Mouse (Mus musculus): ENCODE results near the gene Eif4e1b.

DNA sequence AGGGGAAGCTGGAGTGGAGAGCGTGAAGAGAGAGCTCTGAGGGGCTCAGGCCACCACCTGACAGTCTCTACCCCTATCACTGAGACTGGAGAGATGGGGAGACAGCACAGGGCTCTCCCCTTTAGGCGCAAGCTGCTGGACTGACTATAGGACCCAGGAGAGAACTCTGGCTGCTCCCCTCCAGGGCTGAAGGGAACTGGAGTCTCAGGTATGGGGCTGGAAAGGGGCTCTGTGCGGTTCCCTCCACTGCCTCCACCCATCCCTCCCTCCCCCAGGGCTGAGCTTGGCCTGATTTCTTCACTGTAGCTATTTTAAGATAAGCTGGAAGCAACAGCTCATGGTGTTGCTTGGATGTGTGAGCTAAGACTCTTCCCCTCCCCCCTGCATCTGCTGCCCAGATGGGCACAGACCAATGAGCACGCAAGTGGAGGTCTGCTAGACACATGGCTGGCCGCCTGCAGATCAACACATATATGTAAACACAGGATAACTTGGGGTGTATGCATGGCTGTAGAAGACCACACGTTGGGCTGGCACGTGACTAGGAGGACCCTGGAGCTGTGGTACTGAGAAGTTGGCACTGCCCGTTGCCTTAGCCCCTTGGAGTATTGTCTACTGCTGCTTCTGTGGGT lies 23.5 kb upstream of the Eif4e1b start:
- TF ChIP-seq POLR2A (IDR thresholded peaks at IDR 0.05; ENCODE audit: borderline replicate concordance, low read depth, low read length), result no peak
- TF ChIP-seq CTCF (IDR thresholded peaks at IDR 0.05; ENCODE audit: low read depth, low read length), result no peak

Measured in bone marrow macrophage, adult 2 months (primary cell).